Mouse (Mus musculus): ENCODE measurements around the gene Reep3.

The Reep3 gene

DNA sequence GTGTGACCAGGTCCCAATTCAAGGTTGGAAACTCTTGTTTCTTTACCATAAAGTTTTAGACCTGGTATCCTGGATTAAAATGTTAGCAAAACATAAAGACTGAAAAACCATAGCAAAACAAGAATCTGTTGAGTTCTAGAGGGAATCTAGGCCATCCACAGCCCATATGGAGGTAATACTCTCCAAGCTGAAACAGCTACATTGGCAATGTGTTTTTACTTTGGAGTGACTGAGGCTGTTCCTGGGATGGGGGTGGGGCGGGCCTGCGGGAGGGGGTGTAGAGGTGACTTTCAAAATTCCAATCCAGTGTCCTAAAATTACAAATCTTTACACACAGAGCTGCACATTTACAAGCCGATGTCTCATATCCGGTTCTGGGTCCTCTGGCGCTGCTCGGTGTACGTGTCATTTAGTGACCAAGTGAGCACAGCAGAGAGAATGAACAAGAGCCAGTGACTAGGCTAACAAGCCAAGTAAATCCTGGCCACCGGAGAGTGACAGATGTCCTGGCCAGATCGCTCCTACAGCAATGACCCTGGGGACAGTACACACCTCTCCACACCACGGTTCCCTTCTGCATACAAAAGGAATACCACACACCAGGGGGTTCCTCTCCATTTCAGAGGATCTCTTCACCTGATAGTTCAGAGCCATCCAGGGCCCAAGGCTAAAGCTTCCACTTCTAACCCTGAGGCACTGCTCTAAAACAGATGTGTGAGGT, 13.1 kb downstream of the Reep3 start:
- DNase-seq (ENCODE audit: low read depth in 1 of 2, low spot score in 2 of 2) = no peak

DNA sequence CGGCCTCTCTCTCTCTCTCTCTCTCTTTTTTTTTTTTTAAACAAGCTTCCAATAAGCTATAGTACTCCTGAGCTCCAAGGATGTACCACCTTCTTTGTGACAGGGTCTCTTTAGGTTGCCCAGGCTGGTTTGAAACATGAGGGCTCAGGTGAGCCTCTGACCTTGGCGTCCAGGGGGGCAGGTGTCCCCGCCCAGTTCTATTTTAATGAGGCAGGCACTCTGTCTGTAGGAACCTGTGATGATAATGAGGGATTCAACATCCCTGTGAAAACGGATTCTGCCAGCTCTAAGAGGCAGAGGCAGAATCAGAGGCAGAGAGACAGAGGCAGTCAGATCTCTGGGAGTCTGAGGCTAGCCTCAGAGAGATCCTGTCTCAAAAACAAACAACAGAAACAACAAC, 14.2 kb downstream of the Reep3 start:
- no peak for DNase-seq (ENCODE audit: low read depth in 1 of 2, low spot score in 2 of 2)

DNA sequence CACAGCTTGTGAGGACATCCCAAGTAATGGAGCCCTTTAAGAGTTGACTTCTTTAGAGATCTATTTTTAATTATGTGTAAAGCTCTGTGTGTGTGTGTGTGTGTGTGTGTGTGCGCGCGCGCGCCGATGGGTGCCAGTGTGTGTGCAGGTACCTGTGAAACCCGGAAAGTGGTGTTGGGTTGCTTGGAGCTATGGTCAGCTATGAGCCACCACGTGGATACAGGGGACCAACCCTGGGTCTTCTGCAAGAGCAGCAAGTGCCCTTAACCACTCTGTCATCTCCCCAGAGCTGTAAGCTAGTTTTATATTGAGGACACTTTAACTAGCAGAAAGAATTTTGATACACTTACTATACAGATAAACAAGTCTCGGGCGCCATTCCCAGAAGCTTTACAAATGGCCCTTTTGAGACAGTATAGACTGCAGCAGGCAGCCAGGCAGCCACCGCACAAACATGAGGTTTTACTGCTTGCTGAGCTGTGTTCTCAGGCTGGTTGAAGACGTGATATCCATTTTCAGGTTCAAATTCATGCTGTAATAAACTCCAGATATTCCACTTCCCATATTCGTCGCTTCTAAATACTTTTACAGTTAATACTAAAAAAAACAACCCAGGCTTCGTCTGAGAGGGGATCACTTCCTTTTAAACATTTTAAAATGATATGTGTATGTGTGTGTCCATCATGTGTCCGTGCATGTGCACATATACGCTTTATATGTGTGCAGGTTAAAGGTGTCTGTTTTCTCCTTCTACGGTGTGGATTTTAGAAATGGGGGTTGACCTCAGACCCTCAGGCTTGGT, 15.3 kb downstream of the Reep3 start:
- DNase-seq (ENCODE audit: low read depth in 1 of 2, low spot score in 2 of 2) = no peak

DNA sequence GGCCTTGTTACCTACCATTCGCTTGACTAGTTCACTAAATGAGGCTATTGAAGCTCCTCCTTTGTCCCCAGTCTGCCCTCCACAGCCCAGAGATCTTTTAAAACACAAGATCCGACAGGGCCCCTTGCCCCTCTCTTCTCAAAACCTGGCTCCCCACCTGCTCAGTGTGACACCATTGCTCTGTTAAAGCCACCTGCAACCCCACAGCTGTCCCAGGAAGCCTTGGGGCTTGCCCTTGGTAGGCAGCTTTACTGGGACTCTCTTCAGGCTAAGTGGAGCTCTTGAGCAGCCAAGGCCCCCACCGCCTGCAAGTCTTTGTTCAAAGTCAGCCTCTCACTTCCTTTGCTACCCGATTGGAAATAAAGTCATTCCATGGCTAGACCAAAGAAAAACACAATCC, 17.7 kb downstream of the Reep3 start:
- DNase-seq (ENCODE audit: low read depth in 1 of 2, low spot score in 2 of 2) = no peak

DNA sequence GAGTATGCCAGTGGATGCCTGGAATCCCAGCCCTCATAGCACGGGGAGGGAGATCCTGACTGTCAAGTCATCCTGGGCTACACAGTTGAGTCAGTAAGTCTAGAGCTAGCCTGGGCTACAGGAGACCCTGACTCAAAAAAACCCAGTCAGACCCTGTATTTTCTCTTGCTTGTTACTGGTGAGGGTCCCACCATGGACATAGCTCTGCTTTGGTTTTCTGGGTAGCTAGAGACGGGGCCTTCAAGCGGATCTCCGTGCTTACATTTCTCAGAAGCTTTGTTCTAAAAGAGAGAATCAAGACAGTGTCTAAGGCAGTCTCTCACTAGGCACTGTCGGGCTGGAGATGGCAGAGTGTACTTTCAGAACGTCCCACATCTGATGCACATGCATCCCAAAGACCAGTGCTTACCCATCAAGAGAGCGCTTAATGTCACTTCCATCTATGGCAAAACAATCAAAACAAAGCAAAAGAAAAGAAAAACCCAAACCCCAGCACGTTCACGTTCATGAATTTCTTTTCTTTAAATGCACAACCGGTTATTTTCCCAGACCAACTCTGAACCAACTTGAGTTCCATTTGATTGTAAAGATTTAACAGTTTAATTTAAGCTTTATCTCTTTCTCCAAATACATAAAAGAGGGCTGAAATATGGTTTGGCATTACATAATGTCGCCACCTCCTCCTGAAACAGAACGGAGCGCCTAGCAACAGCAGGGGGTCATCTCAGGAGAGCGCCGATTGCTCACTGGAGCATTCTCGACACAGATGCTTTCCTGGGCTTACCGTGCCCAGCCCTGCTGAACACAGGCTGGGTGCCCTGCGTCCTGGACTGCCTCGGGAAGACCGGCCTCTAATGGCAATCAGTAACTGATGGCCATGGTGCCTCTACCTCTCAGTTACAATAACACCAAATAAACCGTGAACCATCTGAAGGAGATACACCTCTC, 20.5 kb downstream of the Reep3 start:
- DNase-seq (ENCODE audit: low read depth in 1 of 2, low spot score in 2 of 2) = no peak

DNA sequence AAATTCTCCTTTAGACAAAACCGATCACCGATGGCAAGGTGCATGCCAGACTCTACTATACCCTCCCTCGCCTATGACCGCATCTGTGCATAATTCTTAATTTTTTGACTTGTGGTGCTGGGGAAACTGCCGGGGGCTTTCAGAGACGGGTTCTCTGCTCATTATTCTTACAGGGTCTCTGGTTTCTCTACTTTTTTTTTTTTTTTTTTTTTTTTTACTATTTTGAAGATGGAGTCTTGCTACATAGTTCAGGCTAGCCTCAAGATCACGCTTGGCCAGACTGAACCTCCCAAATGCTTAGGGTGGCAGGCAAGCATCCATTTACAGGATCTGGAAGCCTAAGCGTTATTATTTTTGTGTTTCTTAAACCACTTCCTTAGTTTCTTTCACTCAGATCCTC, 23.2 kb downstream of the Reep3 start:
- DNase-seq (ENCODE audit: low read depth in 1 of 2, low spot score in 2 of 2) = no peak

DNA sequence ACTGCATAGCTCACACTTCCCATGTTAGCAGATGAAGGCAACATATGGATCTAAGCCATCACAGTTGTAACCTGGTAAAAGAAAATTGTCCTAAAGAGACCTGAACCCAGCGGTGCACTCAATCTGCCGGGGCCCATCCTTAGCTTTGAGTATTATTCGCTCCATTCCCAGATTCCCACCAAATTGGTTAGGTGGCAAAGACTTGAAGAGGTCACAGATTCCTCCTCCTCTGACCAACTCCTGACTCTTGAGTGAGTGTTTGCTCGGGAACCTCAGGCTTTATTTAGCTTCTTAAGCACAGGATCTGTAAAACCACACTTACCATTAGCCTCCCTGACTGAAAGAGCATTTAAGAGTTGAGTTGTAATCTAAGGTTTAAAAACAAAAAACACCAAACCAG, 24.1 kb downstream of the Reep3 start:
- no peak for DNase-seq (ENCODE audit: low read depth in 1 of 2, low spot score in 2 of 2)

DNA sequence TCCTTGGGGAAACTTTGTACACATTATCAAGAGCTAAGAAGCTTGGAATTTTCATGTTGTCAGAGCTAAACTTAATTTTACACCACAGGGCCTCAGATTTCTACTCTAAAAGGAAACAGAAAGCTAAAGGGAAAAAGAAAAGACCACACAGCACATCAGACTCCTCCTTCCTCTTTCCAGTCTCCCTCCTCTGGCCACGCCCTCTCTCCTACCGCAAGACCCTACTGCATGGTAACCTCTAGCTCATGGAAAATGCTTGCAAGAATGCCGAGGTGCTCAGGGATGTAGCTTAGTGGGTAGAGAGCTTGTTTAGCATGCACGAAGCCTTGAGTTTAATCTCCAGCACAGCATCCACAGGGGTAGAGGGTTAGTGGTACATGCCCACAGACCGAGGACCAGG, 24.9 kb downstream of the Reep3 start:
- DNase-seq (ENCODE audit: low read depth in 1 of 2, low spot score in 2 of 2) = no peak

DNA sequence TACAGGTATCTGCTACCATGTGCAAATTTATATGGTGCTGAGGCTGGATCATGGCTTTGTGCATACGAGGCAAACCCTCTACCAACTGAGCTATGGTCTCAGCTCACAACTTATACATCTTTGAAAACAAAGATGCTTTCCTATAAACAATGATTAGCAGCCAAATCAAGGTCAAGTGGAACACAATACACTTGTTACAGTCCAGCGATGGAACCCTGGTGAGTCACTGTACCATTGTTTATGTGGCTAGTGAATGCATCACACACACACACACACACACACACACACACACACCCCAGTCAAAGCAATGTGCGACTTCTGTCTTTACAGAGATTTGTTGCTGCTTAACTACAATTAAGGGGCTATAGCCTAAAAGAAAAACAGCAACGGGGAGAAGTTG, 25.4 kb downstream of the Reep3 start:
- DNase-seq (ENCODE audit: low read depth in 1 of 2, low spot score in 2 of 2) = no peak

DNA sequence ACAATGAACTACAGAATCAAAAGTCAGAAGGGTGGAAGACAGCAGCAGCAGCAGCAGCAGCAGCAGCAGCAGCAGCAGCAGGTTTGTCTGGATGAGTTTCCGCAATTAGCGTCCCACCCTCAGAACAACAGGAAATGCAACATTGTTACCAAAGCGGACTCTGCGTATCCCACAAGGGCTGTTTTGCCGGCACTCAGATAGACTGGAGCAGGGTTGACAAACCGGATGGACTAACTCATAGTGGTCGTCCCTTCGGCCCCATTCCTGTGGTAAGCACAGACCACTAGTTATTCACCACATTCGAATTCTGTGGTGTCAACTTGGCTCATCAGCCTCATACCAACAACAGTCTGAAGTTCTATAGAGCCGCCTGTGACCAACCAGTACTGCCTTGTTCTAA, 27.7 kb downstream of the Reep3 start:
- DNase-seq (ENCODE audit: low read depth in 1 of 2, low spot score in 2 of 2) = peak in 1 of 2 experiments; percentile 26

DNA sequence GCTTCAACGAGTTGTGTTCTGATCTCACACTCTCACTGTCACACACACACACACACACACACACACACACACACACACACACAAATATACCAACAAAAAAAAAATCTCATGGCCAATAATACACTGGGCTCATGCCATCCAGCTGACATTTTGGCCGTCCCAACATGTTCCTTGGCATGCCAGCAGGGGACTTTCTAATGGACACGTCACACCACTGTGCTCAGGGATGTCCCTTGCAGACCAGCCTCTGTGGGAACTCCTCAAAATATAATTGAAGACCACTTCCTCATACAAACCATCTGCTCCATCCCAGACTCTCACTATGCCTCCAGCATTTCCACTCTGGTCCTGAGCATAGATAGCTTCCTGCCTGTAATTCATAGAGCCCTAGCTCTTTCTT, 30.3 kb downstream of the Reep3 start:
- DNase-seq (ENCODE audit: low read depth in 1 of 2, low spot score in 2 of 2) = peak in 1 of 2 experiments; percentile 34

DNA sequence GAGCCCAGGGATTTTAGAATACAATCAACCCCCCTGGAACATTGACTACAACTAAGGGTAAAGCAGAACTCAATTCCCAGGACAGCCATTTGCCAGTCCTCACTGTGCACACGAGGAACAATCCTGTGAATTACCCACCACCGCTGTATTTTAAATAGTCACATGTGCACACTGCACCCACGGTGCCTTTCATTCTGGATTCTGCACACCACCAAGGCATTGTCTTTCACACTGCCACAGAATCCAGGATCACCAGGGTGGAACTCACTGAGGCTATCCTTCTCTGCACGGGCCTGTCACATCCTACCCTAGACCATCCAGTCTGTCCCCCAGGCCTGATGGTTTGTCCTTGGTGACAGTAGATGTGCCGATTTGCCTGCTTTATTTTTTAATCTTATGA, 30.8 kb downstream of the Reep3 start:
- DNase-seq (ENCODE audit: low read depth in 1 of 2, low spot score in 2 of 2) = no peak

DNA sequence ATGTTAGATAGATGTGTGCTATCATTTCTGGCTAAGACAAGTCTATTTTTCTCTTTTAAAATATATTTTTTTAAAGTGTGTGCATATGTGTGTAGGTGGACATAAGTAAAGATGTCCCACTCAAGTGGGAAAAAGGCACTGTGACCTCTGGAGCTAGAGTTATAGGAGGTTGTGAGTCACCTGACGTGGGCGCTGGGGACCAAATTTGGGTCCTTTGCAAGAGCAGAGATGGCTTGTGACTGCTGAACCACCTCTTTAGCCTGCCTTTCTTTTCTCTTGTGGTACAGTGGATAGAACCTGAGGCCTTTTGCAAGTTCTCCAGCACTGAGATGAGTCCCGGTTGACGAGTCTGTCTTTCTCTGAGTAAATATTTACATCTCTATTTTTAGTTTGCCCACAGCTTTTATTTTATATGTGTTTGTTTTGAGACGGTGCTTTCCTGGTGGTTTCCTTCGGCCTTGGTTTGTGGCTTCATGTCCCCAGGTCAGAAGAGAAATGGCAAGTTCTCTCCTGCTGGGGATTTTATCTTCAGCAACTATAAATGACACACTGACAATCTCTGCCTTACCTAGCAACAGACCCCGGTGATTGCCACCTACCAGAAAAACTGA, 31.4 kb downstream of the Reep3 start:
- no peak for DNase-seq (ENCODE audit: low read depth in 1 of 2, low spot score in 2 of 2)

DNA sequence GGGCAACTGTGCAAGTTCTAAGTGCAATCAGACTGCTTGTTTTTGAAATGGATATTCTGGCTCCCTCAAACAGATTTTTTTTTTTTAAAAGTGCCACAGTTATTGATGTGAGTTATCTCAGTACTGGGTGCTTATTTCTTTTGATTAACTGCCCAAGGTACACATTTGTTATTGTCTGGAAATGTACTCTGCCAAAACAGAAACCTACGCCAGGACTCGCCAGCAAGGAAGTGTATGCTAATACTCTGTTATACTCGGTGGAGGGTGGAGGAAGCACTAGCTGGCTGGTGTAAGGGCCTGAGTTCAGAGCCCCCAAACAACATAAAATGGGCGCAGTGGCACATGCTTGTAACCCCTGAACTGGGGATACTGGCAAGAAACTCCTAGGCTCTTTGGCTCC, 34.9 kb downstream of the Reep3 start:
- DNase-seq (ENCODE audit: low read depth in 1 of 2, low spot score in 2 of 2) = no peak

DNA sequence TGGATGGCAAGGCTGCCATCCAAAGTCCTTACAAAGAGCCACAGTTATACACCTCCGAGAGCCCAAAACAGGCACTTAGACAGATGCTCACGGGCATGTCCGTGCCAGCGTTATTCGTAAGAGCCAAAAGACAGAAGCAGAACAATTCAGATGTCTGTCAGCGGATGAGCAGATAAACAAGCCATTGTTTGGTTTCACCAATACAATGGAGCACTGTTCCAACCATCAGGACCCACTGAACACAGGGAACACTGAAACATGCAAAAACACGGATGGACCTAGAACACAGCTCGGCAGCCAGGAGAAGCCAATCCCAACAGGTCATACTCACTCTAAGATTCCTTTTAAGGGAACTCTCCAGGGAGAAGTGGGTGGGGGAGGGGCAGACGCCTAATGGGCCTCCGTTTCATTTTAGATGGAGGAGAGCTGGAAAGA, 35.4 kb downstream of the Reep3 start:
- no peak for DNase-seq (ENCODE audit: low read depth in 1 of 2, low spot score in 2 of 2)

DNA sequence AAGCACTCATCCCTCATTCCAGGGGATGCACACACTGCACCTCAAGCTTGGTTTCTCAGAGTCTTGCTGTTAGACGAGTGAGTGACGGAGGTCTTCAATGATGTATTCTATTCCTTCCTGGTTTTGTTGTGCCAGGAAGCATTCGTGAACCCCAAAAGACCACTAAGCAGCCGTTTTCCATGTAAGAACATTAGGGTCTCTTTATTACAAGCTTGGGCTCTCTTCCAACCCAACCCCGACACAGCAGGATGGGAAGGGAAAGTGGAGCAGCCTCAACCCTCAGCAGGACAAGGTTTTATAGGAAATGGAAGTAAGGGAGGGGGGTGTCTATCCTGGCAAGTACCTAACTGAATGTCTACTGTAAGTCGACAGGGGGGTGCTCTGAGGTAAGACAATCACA, 38.0 kb downstream of the Reep3 start:
- no peak for DNase-seq (ENCODE audit: low read depth in 1 of 2, low spot score in 2 of 2)

DNA sequence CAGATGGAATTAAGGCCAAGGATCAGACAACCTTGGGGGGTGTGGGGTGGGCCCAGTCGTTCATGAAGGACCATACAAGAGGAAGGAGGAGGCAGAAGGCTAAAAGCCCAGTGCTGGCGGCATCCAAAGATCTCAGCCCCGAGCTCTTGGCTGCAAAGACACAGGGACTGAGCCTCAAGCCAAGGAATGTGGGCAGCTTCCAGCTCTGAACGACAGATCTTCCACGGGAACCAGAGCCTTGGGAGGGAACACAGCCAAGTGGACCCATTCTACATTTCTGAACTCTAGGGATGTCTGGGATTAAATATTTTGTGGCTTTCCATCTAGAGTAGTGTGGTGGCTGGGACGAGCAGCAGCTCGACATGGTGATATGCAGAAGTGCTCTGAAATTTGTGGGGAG, 38.4 kb downstream of the Reep3 start:
- no peak for DNase-seq (ENCODE audit: low read depth in 1 of 2, low spot score in 2 of 2)

DNA sequence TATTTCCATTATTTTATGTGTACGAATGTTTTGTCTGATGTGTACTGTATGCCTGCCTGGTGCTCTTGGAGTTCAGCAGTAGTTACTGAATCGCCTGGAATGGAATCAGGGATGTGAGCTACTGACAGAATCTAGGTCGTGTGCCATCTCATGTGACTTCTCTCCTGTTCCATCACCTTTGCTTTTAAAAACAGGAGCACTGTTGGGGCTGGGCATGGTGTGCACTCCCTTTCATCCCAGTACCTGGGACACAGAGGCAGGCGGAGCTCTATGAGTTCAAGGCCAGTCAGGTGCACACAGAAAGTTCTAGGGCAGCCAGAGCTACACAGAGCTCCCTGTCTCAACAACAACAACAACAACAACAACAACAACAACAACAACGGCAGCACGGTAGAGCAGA, 39.0 kb downstream of the Reep3 start:
- no peak for DNase-seq (ENCODE audit: low read depth in 1 of 2, low spot score in 2 of 2)

DNA sequence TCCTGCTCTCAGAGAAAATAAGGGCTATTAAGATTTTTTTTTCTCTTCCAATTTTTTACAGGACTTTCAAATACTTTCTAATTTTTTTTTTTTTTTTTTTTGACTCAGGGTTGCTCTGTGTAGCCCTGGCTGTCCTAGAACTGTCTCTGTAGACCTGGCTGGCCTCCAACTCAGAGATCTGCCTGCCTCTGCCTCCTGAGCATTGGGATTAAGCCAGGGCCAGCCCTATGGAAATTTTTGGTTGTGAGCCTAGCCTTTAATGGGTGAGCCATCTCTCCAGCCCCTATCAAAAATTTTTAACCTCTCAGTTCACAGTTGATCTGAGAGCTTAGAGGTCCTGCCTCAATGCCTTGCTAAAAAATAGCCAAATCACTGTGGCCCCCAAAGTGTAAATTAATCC, 39.5 kb downstream of the Reep3 start:
- DNase-seq (ENCODE audit: low read depth in 1 of 2, low spot score in 2 of 2) = no peak

DNA sequence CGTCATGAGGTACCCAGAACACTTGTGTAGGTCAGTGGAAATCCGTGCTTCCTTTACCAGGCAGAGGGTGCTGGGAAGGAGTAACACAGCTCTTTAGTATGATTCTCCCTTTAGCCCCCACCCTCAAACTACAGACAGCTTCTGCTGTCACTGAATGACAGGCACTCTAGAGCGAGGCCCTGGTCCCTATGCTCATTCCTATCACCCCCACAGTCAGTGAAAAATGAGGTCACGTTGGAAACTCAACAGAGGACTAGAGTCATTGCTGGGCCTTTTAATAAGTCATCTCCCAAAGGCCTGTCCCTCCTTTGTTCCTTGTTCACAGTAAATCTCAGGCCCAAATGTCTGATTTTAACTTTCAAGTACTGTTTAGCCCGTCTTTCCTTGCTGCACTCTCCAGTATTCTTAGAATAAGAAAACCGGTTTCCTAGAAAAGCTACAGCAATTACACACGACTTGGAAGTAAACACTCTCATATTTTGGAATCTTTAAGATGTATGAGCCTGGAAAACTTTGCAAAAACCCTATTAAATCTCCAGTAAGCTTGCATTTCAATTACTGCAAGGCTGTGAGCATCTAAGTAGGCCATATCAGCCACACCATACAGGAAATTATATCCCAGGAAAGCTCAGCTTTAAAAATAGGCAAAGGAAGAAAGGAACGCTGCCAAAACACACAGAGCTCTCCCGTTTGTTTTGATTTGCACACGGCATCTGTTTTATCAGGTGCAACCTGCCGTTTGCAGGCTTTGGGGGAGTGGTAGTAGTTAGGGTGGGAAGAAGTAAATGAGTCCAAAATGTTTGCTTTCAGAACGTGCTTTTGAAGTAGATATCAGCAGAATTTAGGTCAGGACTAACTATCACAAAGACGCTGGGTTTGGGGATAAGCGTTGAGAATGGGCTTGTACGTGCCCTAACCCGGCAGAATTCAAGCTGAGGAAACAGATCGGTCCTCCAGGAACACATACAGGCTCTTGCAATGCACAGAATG, 40.6 kb downstream of the Reep3 start:
- no peak for DNase-seq (ENCODE audit: low read depth in 1 of 2, low spot score in 2 of 2)
